Mouse (Mus musculus) CH12.LX (cell line): Measurements from ENCODE around the gene Rplp2.

Source experiments
- CTCF ChIP-seq, 2 experiments: IDR thresholded peaks in 1 of 2; conservative IDR thresholded peaks in 1 of 2; 2 replicates each; pipeline ENCODE4 v1.5.1; 2011 to 2012; ENCODE audit warnings: low read depth in 2 of 2, low read length in 2 of 2, improper control_type of control experiment in 1 of 2, inconsistent platforms in 1 of 2, mild to moderate bottlenecking in 1 of 2, moderate library complexity in 1 of 2
- EP300 ChIP-seq: IDR thresholded peaks from 2 replicates; pipeline ENCODE4 v1.6.1; 2011; ENCODE audit warnings: low read length, improper control_type of control experiment
- GABPA ChIP-seq: IDR thresholded peaks from 2 replicates; pipeline ENCODE4 v1.6.1; 2012; ENCODE audit warnings: low read depth, low read length, improper control_type of control experiment, inconsistent platforms; ENCODE audit not compliant: insufficient replicate concordance
- IRF4 ChIP-seq: IDR thresholded peaks from 2 replicates; pipeline ENCODE4 v1.6.1; 2014; ENCODE audit warnings: low read depth, mild to moderate bottlenecking, inconsistent platforms, low read length, improper control_type of control experiment
- NELFE ChIP-seq: IDR thresholded peaks from 2 replicates; pipeline ENCODE4 v1.6.1; 2011; ENCODE audit warnings: low read depth, low read length, improper control_type of control experiment
- POLR2A ChIP-seq: IDR thresholded peaks from 2 replicates; pipeline ENCODE4 v1.6.1; 2011; ENCODE audit warnings: low read depth, mild to moderate bottlenecking, improper control_type of control experiment, low read length
- RAD21 ChIP-seq: IDR thresholded peaks from 2 replicates; pipeline ENCODE4 v1.6.1; 2011; ENCODE audit warnings: low read depth, mild to moderate bottlenecking, low read length, improper control_type of control experiment, moderate library complexity

DNA sequence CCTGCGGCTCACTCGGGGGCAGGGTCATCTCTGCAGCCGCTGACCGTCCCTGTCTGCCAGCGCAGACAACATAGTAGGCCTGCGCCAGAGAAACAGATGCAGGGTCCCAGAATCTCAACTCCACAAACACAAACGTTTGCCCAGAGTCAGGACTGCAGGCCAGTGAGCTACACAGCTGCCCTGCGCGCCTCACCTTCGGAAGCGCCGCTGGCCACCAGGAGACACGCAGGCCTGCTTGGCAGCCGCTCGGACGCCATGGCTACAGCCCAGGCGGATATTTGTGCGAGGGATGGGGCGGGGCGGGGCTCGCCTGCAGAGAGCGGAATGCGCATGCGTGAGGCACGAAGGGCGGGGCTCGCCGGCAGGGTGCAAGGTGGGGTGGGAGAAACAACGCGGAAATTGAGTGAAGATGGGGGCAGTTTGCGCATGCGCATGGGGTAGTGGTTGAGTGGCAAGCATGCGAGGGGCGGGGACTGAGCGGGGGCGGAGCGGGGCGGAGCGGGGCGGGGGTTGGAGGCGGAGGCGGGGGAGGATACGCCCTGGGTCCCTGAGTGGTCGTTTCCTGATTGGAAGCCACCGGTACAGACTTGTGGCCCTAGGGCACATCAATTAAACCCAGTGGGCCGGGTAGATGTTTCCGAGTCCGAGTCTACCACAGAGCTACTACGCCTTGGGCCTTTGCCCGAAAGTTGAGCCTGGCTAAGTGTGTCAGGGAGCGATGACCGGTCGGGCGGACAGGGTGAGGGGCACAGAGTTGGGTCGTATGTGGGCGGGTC lies 33.2 kb upstream of the Rplp2 start, which contains the start of gene Gatd1:
- TF ChIP-seq POLR2A (peak; percentile 87), RAD21 (no peak), CTCF (conservative IDR thresholded peaks at IDR 0.05 in 1 of 2, IDR thresholded peaks at IDR 0.05 in 1 of 2; ENCODE audit: low read depth in 2 of 2, low read length in 2 of 2) (no peak), GABPA (no peak), EP300 (no peak), IRF4 (no peak), NELFE (peak; percentile 87)
